Mouse (Mus musculus): ENCODE measurements around the gene Rnf135. TPM values are rescaled to one million over a fixed set of nuclear protein-coding genes. Genes with fewer than 3 reads are reported as not detected.
"Not testable (repeated sequence)": the region's sequence is repeated elsewhere in the genome, so short reads cannot be mapped to it uniquely, and the experiment has no call there.

The Rnf135 gene
- polyA plus RNA-seq, 1 experiment from 2014 or later, result 4.5 TPM

GRCm38 (mm10) chr11:80145787-80146275 is 37.8 kb upstream of the Rnf135 start:
- 55% methylated on average over 10 of the region's 10 CpGs for WGBS
- DNase-seq (ENCODE audit: low spot score) (no peak), ATAC-seq (replicated peaks; ENCODE audit: insufficient number of reproducible peaks, low FRiP score, low TSS enrichment, low read depth) (no peak)
- no peaks in the 10 kb centered on the region for H3K4me1 ChIP-seq (ENCODE audit: control insufficient read depth, insufficient read depth, low read length)
- no peak overlapping the region for H3K4me3 ChIP-seq (ENCODE audit: low read depth, low read length)
- no peak overlapping the region for H3K4me2 ChIP-seq (ENCODE audit: low read depth, low read length)
- no peaks in the 10 kb centered on the region for H3K36me3 ChIP-seq (replicated peaks; ENCODE audit: control insufficient read depth, insufficient read depth, low read depth, low read length)
- no peaks in the 10 kb centered on the region for H3K27me3 ChIP-seq (ENCODE audit: control insufficient read depth, insufficient read depth, low read length)
- no peaks in the 10 kb centered on the region for H3K9me3 ChIP-seq (replicated peaks; ENCODE audit: control insufficient read depth, low read length)
- no peak overlapping the region for H3K9ac ChIP-seq (replicated peaks; ENCODE audit: low read length)
- no peak overlapping the region for H3K27ac ChIP-seq (replicated peaks; ENCODE audit: low read depth, low read length)

- no peak for DNase-seq (ENCODE audit: low spot score)
- H3K27ac ChIP-seq (replicated peaks; ENCODE audit: low read depth, low read length), result no peak overlapping the region
- no peak overlapping the region for H3K9ac ChIP-seq (replicated peaks; ENCODE audit: low read length)
- no peaks in the 10 kb centered on the region for H3K9me3 ChIP-seq (replicated peaks; ENCODE audit: control insufficient read depth, low read length)
- ATAC-seq (replicated peaks; ENCODE audit: insufficient number of reproducible peaks, low FRiP score, low TSS enrichment, low read depth), result no peak
- 77% methylated on average over 6 of the region's 6 CpGs for WGBS
- H3K4me3 ChIP-seq (ENCODE audit: low read depth, low read length), result no peak overlapping the region
- no peaks in the 10 kb centered on the region for H3K36me3 ChIP-seq (replicated peaks; ENCODE audit: control insufficient read depth, insufficient read depth, low read depth, low read length)
- H3K4me1 ChIP-seq (ENCODE audit: control insufficient read depth, insufficient read depth, low read length), result no peaks in the 10 kb centered on the region
- H3K4me2 ChIP-seq (ENCODE audit: low read depth, low read length), result no peak overlapping the region
- H3K27me3 ChIP-seq (ENCODE audit: control insufficient read depth, insufficient read depth, low read length), result no peaks in the 10 kb centered on the region
Observed at GRCm38 (mm10) chr11:80147748-80148147, 35.9 kb upstream of the Rnf135 start.

DNA sequence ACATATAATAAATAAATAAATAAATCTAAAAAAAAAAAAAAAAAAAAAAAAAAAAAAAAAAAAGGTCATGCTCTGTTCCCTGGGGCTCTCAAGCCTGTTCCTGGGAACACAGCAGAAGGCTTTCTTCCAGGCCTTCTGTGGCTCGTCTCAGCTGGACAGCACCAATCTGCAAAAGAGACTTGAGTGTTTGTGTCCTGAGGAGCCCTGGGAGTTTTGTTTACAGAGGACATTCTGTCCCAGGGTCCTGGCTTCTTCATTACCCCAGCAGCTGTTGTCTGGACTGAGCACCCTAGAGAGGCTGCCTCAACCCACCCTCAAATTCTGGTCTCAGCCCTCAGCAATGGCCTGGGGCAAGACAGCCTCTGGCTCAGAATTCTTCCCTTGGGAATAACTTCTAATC is 35.3 kb upstream of the Rnf135 start:
- Histone ChIP-seq H3K4me2 (ENCODE audit: low read depth, low read length) (no peak overlapping the region), H3K27me3 (ENCODE audit: control insufficient read depth, insufficient read depth, low read length) (peaks cover 2% of the 10 kb centered on the region; the same call in 1 of the 2 replicates), H3K4me3 (ENCODE audit: low read depth, low read length) (no peak overlapping the region), H3K9me3 (replicated peaks; ENCODE audit: control insufficient read depth, low read length) (no peaks in the 10 kb centered on the region), H3K4me1 (ENCODE audit: control insufficient read depth, insufficient read depth, low read length) (no peaks in the 10 kb centered on the region), H3K36me3 (replicated peaks; ENCODE audit: control insufficient read depth, insufficient read depth, low read depth, low read length) (no peaks in the 10 kb centered on the region), H3K9ac (replicated peaks; ENCODE audit: low read length) (no peak overlapping the region), H3K27ac (replicated peaks; ENCODE audit: low read depth, low read length) (no peak overlapping the region)
- DNase-seq (ENCODE audit: low spot score) (no peak), ATAC-seq (replicated peaks; ENCODE audit: insufficient number of reproducible peaks, low FRiP score, low TSS enrichment, low read depth) (no peak)
- 38% methylated on average over 1 of the region's 1 CpGs for WGBS

DNA sequence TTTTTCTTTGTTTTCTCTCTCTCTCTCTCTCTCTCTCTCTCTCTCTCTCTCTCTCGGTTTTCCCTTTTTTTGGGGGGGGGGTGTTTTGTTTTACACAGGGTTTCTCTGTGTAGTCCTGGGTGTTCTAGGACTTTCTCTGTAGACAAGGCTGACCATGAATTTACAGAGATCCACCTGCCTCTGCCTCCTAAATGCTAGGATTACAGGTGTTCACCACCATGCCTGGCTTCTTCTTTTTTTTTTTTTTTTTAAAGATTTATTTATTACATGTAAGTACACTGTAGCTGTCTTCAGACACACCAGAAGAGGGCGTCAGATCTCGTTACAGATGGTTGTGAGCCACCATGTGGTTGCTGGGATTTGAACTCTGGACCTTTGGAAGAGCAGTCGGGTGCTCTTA is 34.7 kb upstream of the Rnf135 start:
- DNase-seq (ENCODE audit: low spot score); H3K4me2 ChIP-seq (ENCODE audit: low read depth, low read length); H3K36me3 ChIP-seq (replicated peaks; ENCODE audit: control insufficient read depth, insufficient read depth, low read depth, low read length); H3K27me3 ChIP-seq (ENCODE audit: control insufficient read depth, insufficient read depth, low read length); H3K4me1 ChIP-seq (ENCODE audit: control insufficient read depth, insufficient read depth, low read length); H3K9me3 ChIP-seq (replicated peaks; ENCODE audit: control insufficient read depth, low read length); H3K9ac ChIP-seq (replicated peaks; ENCODE audit: low read length); H3K27ac ChIP-seq (replicated peaks; ENCODE audit: low read depth, low read length); ATAC-seq (replicated peaks; ENCODE audit: insufficient number of reproducible peaks, low FRiP score, low TSS enrichment, low read depth); H3K4me3 ChIP-seq (ENCODE audit: low read depth, low read length): not testable (repeated sequence)
- 40% methylated on average over 1 of the region's 4 CpGs for WGBS

GRCm38 (mm10) chr11:80149412-80150023 is 34.1 kb upstream of the Rnf135 start:
- DNase-seq (ENCODE audit: low spot score) (no peak), ATAC-seq (replicated peaks; ENCODE audit: insufficient number of reproducible peaks, low FRiP score, low TSS enrichment, low read depth) (no peak)
- H3K4me2 ChIP-seq (ENCODE audit: low read depth, low read length), result no peak overlapping the region
- no peaks in the 10 kb centered on the region for H3K4me1 ChIP-seq (ENCODE audit: control insufficient read depth, insufficient read depth, low read length)
- H3K9me3 ChIP-seq (replicated peaks; ENCODE audit: control insufficient read depth, low read length), result no peaks in the 10 kb centered on the region
- H3K4me3 ChIP-seq (ENCODE audit: low read depth, low read length), result no peak overlapping the region
- 86% methylated on average over 8 of the region's 8 CpGs for WGBS
- H3K27me3 ChIP-seq (ENCODE audit: control insufficient read depth, insufficient read depth, low read length), result peaks cover 14% of the 10 kb centered on the region
- H3K36me3 ChIP-seq (replicated peaks; ENCODE audit: control insufficient read depth, insufficient read depth, low read depth, low read length), result no peaks in the 10 kb centered on the region
- no peak overlapping the region for H3K9ac ChIP-seq (replicated peaks; ENCODE audit: low read length)
- H3K27ac ChIP-seq (replicated peaks; ENCODE audit: low read depth, low read length), result no peak overlapping the region

- DNase-seq (ENCODE audit: low spot score), result no peak
- ATAC-seq (replicated peaks; ENCODE audit: insufficient number of reproducible peaks, low FRiP score, low TSS enrichment, low read depth), result no peak
- H3K9ac ChIP-seq (replicated peaks; ENCODE audit: low read length), result no peak overlapping the region
- no peak overlapping the region for H3K4me2 ChIP-seq (ENCODE audit: low read depth, low read length)
- H3K36me3 ChIP-seq (replicated peaks; ENCODE audit: control insufficient read depth, insufficient read depth, low read depth, low read length), result no peaks in the 10 kb centered on the region
- no peaks in the 10 kb centered on the region for H3K4me1 ChIP-seq (ENCODE audit: control insufficient read depth, insufficient read depth, low read length)
- H3K4me3 ChIP-seq (ENCODE audit: low read depth, low read length), result no peak overlapping the region
- H3K9me3 ChIP-seq (replicated peaks; ENCODE audit: control insufficient read depth, low read length), result no peaks in the 10 kb centered on the region
- H3K27me3 ChIP-seq (ENCODE audit: control insufficient read depth, insufficient read depth, low read length), result peaks cover 22% of the 10 kb centered on the region
- 82% methylated on average over 5 of the region's 5 CpGs for WGBS
- H3K27ac ChIP-seq (replicated peaks; ENCODE audit: low read depth, low read length), result no peak overlapping the region
Observed at GRCm38 (mm10) chr11:80150566-80150965, 33.1 kb upstream of the Rnf135 start.

- WGBS, result 64% methylated on average over 2 of the region's 2 CpGs
- Histone ChIP-seq H3K36me3 (replicated peaks; ENCODE audit: control insufficient read depth, insufficient read depth, low read depth, low read length) (no peaks in the 10 kb centered on the region), H3K4me1 (ENCODE audit: control insufficient read depth, insufficient read depth, low read length) (no peaks in the 10 kb centered on the region), H3K4me2 (ENCODE audit: low read depth, low read length) (no peak overlapping the region), H3K27me3 (ENCODE audit: control insufficient read depth, insufficient read depth, low read length) (peaks cover 22% of the 10 kb centered on the region), H3K27ac (replicated peaks; ENCODE audit: low read depth, low read length) (no peak overlapping the region), H3K4me3 (ENCODE audit: low read depth, low read length) (no peak overlapping the region), H3K9me3 (replicated peaks; ENCODE audit: control insufficient read depth, low read length) (no peaks in the 10 kb centered on the region), H3K9ac (replicated peaks; ENCODE audit: low read length) (no peak overlapping the region)
- DNase-seq (ENCODE audit: low spot score) (no peak), ATAC-seq (replicated peaks; ENCODE audit: insufficient number of reproducible peaks, low FRiP score, low TSS enrichment, low read depth) (no peak)
Observed at GRCm38 (mm10) chr11:80151541-80151940, 32.1 kb upstream of the Rnf135 start.

DNA sequence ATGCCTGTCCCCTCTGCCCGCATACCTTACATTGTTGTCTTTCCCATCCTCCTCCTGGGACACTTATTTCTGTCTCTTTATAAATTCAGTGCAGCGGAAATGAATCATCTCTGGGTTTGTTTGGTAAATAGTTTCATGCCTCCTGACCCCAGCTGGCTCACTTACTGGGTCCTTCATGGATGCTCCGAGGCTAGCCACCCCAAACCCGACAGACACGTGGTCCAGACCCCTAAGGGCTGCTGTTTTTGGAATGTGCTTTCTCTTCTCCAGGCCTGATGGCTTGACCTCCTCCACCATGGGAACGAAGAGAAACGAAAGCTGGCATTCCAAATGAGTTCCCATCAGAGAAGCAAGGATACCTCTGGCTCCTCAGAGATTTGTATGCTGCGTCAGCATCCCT is 31.3 kb upstream of the Rnf135 start:
- Histone ChIP-seq H3K4me3 (ENCODE audit: low read depth, low read length) (no peak overlapping the region), H3K4me1 (ENCODE audit: control insufficient read depth, insufficient read depth, low read length) (no peaks in the 10 kb centered on the region), H3K4me2 (ENCODE audit: low read depth, low read length) (no peak overlapping the region), H3K27ac (replicated peaks; ENCODE audit: low read depth, low read length) (no peak overlapping the region), H3K36me3 (replicated peaks; ENCODE audit: control insufficient read depth, insufficient read depth, low read depth, low read length) (no peaks in the 10 kb centered on the region), H3K9ac (replicated peaks; ENCODE audit: low read length) (no peak overlapping the region), H3K9me3 (replicated peaks; ENCODE audit: control insufficient read depth, low read length) (no peaks in the 10 kb centered on the region), H3K27me3 (ENCODE audit: control insufficient read depth, insufficient read depth, low read length) (peaks cover 22% of the 10 kb centered on the region)
- ATAC-seq (replicated peaks; ENCODE audit: insufficient number of reproducible peaks, low FRiP score, low TSS enrichment, low read depth), result no peak
- DNase-seq (ENCODE audit: low spot score), result no peak
- WGBS, result 76% methylated on average over 8 of the region's 8 CpGs
